Mouse (Mus musculus): Measurements from ENCODE around the gene Pofut1.

Gene Pofut1

GRCm38 (mm10) chr2:153241250-153242014 lies at the start of gene Pofut1, which contains the start of gene Plagl2:
Pofut1 (plus strand) TSS chr2:153241533.
Plagl2 (minus strand) TSS chr2:153241426.
- DNase-seq (ENCODE audit: low spot score in 2 of 2) = peak; percentile 84 to 87

- no peak for DNase-seq (ENCODE audit: low spot score in 2 of 2)
Observed at GRCm38 (mm10) chr2:153194255-153194654, 47.1 kb upstream of the Pofut1 start.

GRCm38 (mm10) chr2:153198485-153198884 lies 42.8 kb upstream of the Pofut1 start:
- no peak for DNase-seq (ENCODE audit: low spot score in 2 of 2)

DNA sequence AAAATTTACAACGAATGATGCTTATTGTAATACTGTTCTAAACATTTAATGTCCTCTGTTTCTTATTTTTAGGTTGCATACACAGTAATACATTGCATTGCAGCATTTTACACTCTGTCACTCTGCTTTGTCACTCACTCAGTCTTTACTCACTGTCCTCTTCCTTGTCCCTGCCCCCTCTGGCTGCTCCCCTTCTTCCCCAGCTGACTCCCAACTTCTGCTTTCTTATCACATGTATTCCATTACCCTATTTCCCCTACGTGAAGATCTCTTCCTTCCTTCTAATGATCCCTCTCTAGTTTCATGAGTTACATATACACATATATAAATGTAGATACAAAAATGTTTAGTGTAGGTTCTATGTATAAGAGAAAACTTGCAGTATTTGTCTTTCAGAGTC lies 42.2 kb upstream of the Pofut1 start:
- no peak for DNase-seq (ENCODE audit: low spot score in 2 of 2)

DNA sequence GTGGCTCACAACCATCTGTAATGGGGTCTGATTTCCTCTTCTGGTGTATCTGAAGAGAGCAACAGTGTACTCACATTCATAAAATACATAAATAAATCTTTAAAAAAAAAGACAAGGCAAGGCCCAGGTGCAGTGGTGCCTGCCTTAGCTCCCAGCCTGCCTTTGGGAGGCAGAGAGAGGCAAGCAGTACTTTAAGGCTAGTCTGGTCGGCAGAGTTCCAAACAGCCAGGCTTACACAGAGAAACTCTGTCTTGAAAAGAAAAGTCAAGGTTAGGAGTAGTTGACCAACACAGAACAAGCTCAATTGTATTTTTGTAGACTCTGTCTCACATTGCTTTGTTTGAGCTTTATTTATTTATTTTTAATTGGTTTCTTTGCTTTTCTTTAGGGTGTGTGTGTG lies 38.6 kb upstream of the Pofut1 start:
- no peak for DNase-seq (ENCODE audit: low spot score in 2 of 2)

GRCm38 (mm10) chr2:153208149-153208548 lies 33.2 kb upstream of the Pofut1 start:
- DNase-seq (ENCODE audit: low spot score in 2 of 2) = no peak

DNA sequence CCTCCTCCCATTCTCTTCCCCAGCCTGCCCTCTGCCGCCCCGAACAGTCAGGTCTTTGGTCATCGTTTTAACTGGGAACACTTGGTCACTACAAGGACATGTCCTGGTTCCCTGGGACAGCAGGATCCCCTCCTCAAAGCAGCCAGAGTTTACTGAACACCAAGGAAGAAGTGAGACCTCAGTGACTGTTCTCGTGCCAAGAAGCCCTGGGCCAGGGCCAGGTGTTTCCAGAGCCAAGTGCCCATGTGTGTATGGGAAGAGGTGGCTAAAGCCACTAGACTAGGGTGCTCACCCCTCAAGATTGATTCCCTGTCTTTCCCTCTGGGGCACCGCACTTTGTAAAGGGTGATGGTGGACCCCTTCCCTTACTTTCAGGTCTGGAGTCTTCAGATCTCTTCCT lies 32.0 kb upstream of the Pofut1 start:
- no peak for DNase-seq (ENCODE audit: low spot score in 2 of 2)

DNA sequence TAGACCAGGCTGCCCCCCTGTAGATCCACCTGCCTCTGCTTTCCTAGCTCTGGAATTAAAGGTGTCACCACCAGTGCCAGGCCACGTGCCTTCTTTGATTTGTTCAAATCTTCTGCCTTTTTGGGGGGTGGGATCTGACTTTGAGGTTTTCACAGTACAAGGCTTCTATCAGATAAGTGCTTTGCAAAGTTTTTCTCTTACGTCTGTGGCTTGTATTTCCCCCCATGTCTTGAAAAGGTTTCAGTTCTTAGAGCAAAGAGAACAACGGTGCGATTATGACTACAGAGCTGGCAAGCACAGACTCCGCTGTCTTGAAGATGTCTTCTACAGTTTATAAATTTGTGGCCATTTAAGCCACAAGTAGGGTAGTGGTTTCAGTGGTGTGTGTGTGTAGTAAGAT lies 29.9 kb upstream of the Pofut1 start:
- no peak for DNase-seq (ENCODE audit: low spot score in 2 of 2)

DNA sequence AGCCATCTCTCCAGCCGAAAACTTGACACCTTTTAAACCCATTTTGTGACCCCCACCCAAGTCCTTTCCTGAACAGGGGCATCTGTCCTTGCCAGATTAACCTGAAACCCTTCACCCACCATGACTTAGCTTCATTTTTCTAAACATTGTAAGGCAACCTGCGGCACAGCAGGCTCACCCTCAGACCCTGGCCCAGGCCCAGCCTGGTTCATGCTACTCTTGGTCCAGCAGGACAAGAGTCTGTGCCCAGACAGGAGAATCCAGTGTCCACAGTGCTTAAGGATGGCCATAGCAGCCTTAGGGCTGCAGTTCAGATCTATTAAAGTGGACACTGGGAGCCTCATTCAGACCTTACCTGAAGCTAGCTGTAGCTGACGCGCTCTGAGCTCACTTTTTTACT lies 28.0 kb upstream of the Pofut1 start:
- no peak for DNase-seq (ENCODE audit: low spot score in 2 of 2)

DNA sequence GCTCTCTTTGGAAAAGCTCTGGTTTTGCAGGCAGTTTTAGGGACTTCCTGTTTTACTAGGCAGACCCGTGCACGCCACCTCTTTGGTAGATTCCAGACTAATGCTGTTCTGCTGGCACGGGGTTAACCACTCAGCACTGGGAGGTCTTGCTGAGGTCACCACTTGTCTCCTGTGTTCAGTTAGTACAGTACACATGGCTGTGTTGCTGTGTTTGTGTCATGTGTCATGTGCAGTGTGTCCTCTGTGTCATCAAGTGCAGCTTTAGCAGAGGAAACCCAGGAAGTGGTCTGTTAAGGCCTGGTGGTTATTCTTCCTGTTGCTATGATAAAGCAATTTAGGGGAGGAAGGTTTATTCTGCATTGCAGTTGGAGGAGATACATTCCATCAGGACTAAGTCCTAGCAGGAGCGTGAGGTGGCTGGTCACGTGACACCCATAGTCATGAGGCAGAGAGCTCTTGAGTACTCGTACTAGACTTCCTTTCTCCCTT lies 26.5 kb upstream of the Pofut1 start:
- DNase-seq (ENCODE audit: low spot score in 2 of 2) = no peak

- DNase-seq (ENCODE audit: low spot score in 2 of 2) = no peak
Observed at GRCm38 (mm10) chr2:153215421-153215820, 25.9 kb upstream of the Pofut1 start.

DNA sequence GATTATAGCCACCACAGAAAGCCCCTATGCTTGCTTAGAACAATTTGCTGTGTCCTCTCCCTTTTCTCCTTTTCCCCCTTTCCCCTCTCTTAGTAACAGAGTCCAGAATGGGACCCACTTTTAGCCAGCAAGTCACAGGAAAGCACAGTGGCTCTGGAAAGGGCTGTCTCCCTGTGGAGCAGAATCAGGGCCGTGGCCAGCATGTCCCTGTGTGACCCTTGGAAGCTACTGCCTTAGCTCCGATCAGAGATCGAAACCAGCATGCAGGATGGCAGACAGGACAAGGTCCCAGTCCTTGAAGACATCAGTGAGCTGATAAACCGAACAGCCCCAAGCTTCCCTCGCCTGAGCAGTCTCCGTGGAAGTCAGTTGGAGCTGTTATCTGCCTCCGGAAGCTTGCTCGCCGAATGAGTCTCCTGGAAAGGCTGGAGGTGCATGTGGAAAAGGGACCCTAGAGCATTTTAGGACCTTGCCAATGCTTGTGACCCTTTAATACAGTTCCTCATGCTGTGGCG lies 23.4 kb upstream of the Pofut1 start:
- no peak for DNase-seq (ENCODE audit: low spot score in 2 of 2)

DNA sequence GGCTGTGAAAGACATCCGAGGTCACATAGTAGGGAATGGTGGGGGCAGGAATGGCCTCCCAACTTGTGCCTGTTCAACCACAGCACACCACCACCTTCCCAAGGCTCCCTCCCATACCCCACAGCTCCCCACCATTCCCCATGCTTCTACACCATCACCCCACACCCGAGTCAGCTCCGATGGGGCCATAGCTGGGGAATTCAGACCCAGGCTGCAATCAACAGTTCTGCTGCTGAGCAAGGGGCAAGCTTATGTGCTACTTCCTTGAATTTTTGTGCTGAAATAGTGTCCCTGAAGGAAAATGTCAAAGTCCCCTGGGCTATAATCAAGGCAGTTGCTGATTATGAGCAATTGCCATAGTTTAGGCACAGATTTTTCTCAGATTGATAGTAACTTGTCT lies 22.8 kb upstream of the Pofut1 start:
- no peak for DNase-seq (ENCODE audit: low spot score in 2 of 2)

DNA sequence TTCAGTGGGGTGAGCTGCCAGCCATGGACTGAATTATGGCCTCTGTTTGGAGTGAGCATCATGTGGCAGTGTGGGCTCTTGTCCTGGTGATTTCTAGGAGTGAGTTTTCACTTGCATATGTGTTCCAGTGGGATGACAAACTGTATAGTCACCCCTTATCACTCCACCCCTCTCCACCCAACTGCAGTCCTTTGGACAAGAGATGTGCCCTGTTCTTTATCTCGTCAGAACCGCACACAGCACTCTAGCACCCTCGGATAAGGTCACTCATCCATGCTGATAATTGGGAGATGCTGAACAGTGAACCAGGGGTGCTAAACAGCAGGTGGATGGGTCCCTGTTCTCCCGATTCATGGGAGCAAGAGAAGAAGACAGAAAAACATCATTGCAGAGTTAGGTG lies 19.7 kb upstream of the Pofut1 start:
- no peak for DNase-seq (ENCODE audit: low spot score in 2 of 2)

DNA sequence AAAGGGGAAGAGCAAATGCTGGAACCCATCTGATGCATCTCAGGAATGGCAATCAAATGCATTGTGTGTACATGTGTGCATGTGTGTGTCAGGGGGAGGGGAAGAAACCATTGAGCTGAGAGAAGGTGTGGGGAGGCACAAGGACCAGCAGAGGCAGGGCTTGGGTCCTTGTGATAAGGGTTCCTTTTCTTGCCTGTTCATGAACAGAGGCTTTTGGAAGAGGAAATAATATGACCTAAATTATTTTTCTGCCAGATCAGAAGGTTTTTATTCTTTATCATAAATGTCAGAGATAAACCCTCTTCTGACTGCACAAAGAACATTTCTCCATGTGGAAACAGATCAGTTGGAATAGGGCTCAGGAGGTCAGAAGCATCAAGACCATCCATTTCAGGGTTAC lies 19.2 kb upstream of the Pofut1 start:
- no peak for DNase-seq (ENCODE audit: low spot score in 2 of 2)

GRCm38 (mm10) chr2:153222566-153222965 lies 18.8 kb upstream of the Pofut1 start:
- DNase-seq (ENCODE audit: low spot score in 2 of 2) = no peak

DNA sequence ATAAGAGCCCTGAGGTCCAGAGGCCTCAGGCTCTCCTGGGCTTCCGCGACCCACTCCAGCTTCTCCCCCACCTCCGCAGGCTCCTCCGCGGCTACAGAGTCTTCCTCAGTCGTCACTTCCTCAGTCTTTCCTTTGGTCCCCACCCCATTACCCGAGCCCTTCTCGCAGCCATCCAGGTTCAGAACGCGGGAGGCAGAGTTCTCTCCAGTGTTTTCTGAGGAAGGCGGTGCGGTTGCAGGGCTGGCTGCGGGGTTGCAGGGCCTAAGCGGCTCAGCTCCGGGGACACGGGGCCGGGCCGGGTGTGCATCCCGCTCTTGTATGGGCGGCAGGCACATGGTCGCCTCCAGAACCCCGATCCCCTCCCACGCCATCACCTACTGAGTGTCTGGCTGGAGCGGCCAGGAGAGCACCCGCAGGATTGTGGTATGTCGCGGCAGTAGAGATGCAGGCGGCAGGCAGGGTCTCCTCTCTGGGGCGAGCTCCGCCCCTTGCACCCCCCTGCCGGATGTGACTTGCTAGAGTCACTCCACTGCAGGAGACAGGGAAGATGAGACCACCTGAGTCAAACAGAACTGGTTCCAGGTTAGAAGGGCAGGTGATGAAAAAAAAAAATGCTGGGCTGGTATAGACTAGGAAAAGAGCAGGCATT lies 16.3 kb upstream of the Pofut1 start, which contains the start of gene Tspyl3:
Gene Tspyl3, minus strand, starts transcription at position 496 of the 649 bp plus-strand sequence.
- peak; percentile 56 to 59 for DNase-seq (ENCODE audit: low spot score in 2 of 2)

GRCm38 (mm10) chr2:153225595-153225953 lies 15.8 kb upstream of the Pofut1 start:
- no peak for DNase-seq (ENCODE audit: low spot score in 2 of 2)

DNA sequence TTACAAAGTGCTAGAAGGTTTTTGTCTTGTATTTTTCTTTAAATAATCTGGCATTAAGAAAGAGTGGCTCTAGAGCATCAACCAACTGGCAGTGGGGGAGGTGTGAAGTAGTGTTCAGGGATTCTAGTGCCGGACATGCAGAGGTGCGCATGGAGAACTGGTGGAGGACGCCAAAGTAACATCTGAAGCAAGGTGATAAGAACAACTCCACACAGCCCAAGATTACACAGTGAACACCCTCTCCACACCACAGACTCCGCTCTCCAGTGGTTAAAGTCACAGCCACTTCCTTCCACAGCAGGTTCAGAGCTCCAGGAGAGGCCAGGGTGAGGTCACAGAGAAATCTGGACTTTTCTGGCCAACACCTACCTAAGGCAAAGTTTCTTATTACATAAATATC lies 13.4 kb upstream of the Pofut1 start:
- no peak for DNase-seq (ENCODE audit: low spot score in 2 of 2)

DNA sequence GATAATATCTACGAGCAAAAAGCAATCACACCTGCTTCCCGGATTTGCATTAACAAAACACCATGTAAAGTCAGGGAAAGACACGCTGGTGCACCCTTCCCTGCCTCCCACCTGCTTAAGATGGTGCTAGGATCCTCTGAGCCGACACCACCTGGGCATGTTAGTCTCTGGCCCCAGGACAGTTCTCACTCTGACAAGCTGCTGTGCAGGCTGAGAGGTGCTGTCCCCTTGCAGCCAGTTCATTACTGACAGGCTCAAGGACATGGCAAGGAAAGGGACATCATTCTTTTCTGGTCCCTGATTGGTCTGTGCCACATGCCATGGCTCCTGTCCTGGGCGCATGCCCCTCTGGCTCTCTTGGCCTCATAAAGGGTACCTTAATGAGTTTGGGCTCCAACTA lies 12.8 kb upstream of the Pofut1 start:
- no peak for DNase-seq (ENCODE audit: low spot score in 2 of 2)

GRCm38 (mm10) chr2:153237193-153237592 lies 4.1 kb upstream of the Pofut1 start:
- no peak for DNase-seq (ENCODE audit: low spot score in 2 of 2)

- no peak for DNase-seq (ENCODE audit: low spot score in 2 of 2)
Observed at GRCm38 (mm10) chr2:153237891-153238290, 3.4 kb upstream of the Pofut1 start.

- no peak for DNase-seq (ENCODE audit: low spot score in 2 of 2)
Observed at GRCm38 (mm10) chr2:153238406-153238805, 2.9 kb upstream of the Pofut1 start.
